21 mouse cellular contexts compared by ENCODE assay signal in the genomic region with DNA sequence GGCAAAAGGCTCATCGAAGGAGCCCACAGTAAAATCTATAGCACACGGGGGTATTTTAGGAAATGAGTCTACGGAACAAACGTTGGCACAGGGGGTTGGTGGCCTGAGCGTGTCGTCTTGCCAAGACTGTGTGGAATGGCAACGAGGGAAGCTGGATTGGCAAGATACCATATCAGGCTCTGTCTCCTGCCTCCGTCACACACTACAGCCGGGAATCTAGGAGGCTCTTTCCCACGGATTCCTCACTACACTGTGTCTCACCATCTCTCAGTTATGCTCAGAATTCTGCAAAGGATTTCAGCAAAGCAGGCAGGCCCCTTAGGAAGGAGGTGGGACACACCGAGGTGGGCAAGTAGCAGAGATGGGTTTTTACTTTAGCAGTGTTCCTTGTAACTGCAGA. TPM values are rescaled to one million over a fixed set of nuclear protein-coding genes. Genes with fewer than 3 reads are reported as not detected.
DNase-seq lines count a peak whose midpoint lies in the region; ATAC-seq lines count a peak whose summit lies in the region.
"Had no signal": no experiment of that assay in that cellular context is flagged by ENCODE, and none has a peak within 500 bp of the region (broad histone marks: within the 10 kb centered on the region; RNA-seq: fewer than 3 reads in every experiment).

No protein-coding gene starts in this region.

- H3K4me2 ChIP-seq in hindbrain, embryonic 16.5 days (ENCODE audit: low read length) = no peak overlapping the region
- H3K4me2 ChIP-seq: embryonic facial prominence, embryonic 12.5 days; forebrain, embryonic 15.5 days; heart, embryonic 12.5 days; hindbrain, embryonic 15.5 days had no signal

- no peaks in the 10 kb centered on the region for H3K9me3 ChIP-seq in hindbrain, embryonic 16.5 days (ENCODE audit: control insufficient read depth, low read length)
- H3K9me3 ChIP-seq: embryonic facial prominence, embryonic 12.5 days; forebrain, embryonic 15.5 days; heart, embryonic 12.5 days; hindbrain, embryonic 15.5 days had no signal

- H3K4me1 ChIP-seq in hindbrain, embryonic 16.5 days (ENCODE audit: control insufficient read depth, insufficient read depth, low read depth, low read length) = peaks cover 7% of the 10 kb centered on the region; the same call in 1 of the 2 replicates
- H3K4me1 ChIP-seq: embryonic facial prominence, embryonic 12.5 days had no signal

- H3K9ac ChIP-seq in hindbrain, embryonic 16.5 days (ENCODE audit: low read depth, low read length) = no peak overlapping the region
- H3K9ac ChIP-seq: embryonic facial prominence, embryonic 12.5 days; forebrain, embryonic 15.5 days; heart, embryonic 12.5 days; hindbrain, embryonic 15.5 days had no signal

- 77% methylated on average over 11 of the region's 11 CpGs for WGBS in hindbrain, embryonic 16.5 days

- H3K27ac ChIP-seq in hindbrain, embryonic 16.5 days (ENCODE audit: low read depth, low read length) = no peak overlapping the region
- H3K27ac ChIP-seq: embryonic facial prominence, embryonic 12.5 days; forebrain, embryonic 15.5 days; gastrocnemius, adult 2 months; heart, adult 2 months; hindbrain, embryonic 15.5 days had no signal

- ATAC-seq in hindbrain, embryonic 16.5 days = no peak
- ATAC-seq: activated CD4-positive, CD25-positive, alpha-beta regulatory T cell, adult 4 months; forebrain, embryonic 15.5 days; inflammation-experienced regulatory T-cells, adult 6 months; intestine, postnatal 0 days; Patski had no signal

- H3K27me3 ChIP-seq in hindbrain, embryonic 16.5 days (replicated peaks; ENCODE audit: control insufficient read depth, insufficient read depth, low read length) = no peaks in the 10 kb centered on the region; the same call in 1 of the 2 replicates
- H3K27me3 ChIP-seq: embryonic facial prominence, embryonic 12.5 days; forebrain, embryonic 15.5 days; heart, embryonic 12.5 days; Patski had no signal

- H3K4me3 ChIP-seq in hindbrain, embryonic 16.5 days (ENCODE audit: low read length) = no peak overlapping the region
- H3K4me3 ChIP-seq: embryonic facial prominence, embryonic 12.5 days; forebrain, embryonic 15.5 days; gastrocnemius, adult 2 months; heart, adult 2 months; heart, embryonic 12.5 days; hindbrain, embryonic 15.5 days had no signal

- no peaks in the 10 kb centered on the region for H3K36me3 ChIP-seq in hindbrain, embryonic 16.5 days (ENCODE audit: control insufficient read depth, insufficient read depth, low read length)
- H3K36me3 ChIP-seq: embryonic facial prominence, embryonic 12.5 days; forebrain, embryonic 15.5 days; heart, embryonic 12.5 days; hindbrain, embryonic 15.5 days had no signal

- DNase-seq in cerebellum, adult 8-10 months = peak; percentile 19
- no peak for DNase-seq in cerebellum, postnatal 4 days (ENCODE audit: low spot score in 2 of 2)
- DNase-seq in gastrocnemius, adult 18-20 months (ENCODE audit: low spot score) = peak; percentile 15
- DNase-seq in gastrocnemius, adult 8-10 months (ENCODE audit: low spot score in 2 of 2) = no peak
- peak; percentile 21 for DNase-seq in right cerebral cortex, adult 18-20 months
- DNase-seq in right cerebral cortex, postnatal 25 days = no peak
- DNase-seq: adrenal gland, postnatal 25 days; gastrocnemius, adult 2 months; gastrocnemius, postnatal 36 days; heart, postnatal 36 days; kidney, adult 8-10 months had no signal

RNA-seq across cellular contexts. Expression of a gene that starts 2.1 kb away (rescaled TPM):
- 1 to 10 TPM; 4.9 to 6.6 TPM for total RNA-seq in gastrocnemius, adult 18-20 months (2021)
- total RNA-seq in gastrocnemius, adult 8-10 months (2022) = 10 to 100 TPM in 1 of 4 experiments, 1 to 10 TPM in 3; 2.4 to 10.6 (median 4.7) TPM
- 12.6 and 12.9 TPM in 2 replicates for polyA plus RNA-seq in hindbrain, embryonic 16.5 days (2015; fragmentation: Nextera tagmentation; extraction: Ambion mirVana)

Comparison
In these comparisons a context has a peak if more than half of its experiments do, and no peak if none do; other contexts are left out.
1. DNase-seq: peak in cerebellum, adult 8-10 months (single experiment), gastrocnemius, adult 18-20 months (single experiment) and right cerebral cortex, adult 18-20 months (single experiment); none in cerebellum, postnatal 4 days (0 of 2), gastrocnemius, adult 8-10 months (0 of 2) and right cerebral cortex, postnatal 25 days (single experiment).